Mouse (Mus musculus): ENCODE results near the gene Klhl3.

GRCm38 (mm10) chr13:58128396-58128767, 15.0 kb upstream of the Klhl3 start, which contains the start of gene Hnrnpa0:
- TF ChIP-seq CTCF (IDR thresholded peaks at IDR 0.05; ENCODE audit: extremely low read depth, insufficient read depth, low read length), result no peak
- peak; percentile 29; the same call in 1 of the 2 replicates for TF ChIP-seq POLR2A (IDR thresholded peaks at IDR 0.05; ENCODE audit: extremely low read depth, insufficient read depth, low read length)
